Mouse (Mus musculus): ENCODE data around the gene Galnt2.

- TF ChIP-seq CTCF (IDR thresholded peaks at IDR 0.05; ENCODE audit: control insufficient read depth, insufficient read depth, insufficient read length) (no peak), USF1 (IDR thresholded peaks at IDR 0.05; ENCODE audit: low read depth) (no peak), MYOG (IDR thresholded peaks at IDR 0.05; ENCODE audit: control insufficient read depth, extremely low read depth, insufficient read length) (no peak), CEBPB (IDR thresholded peaks at IDR 0.05; ENCODE audit: low read depth) (no peak)
These were observed 105.1 kb downstream of the Galnt2 start for GRCm38 (mm10) chr8:124336302-124336701.

Measured in C2C12 (cell line).